Mouse (Mus musculus): ENCODE data around the gene Cdkn1b. TPM values are rescaled to one million over a fixed set of nuclear protein-coding genes. Genes with fewer than 3 reads are reported as not detected.
A peak's percentile ranks its signal among the peaks of the same experiment; 100 is the strongest.

The Cdkn1b gene
- polyA plus RNA-seq, 1 experiment, result 37.2 TPM

DNA sequence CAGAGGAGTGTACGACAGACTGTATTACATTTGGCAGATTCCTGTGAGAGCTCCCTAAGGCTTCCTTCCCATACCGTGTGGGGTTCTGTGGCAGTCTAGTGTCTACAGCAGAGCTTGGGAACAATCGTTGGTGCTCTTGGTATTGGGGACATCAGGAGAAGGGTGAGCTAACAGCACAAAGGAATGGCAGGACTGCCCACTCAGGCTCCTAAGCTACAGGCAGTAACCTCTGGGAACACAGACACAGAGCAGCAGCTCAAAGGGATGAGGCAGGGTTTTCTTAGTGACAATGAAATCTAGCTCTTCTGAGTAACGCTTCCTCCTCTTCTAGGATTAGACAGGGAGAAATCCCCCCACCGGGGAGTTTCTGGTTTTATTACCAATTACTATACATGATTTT lies 33.2 kb upstream of the Cdkn1b start:
- no peaks in the 10 kb centered on the region for H3K27me3 ChIP-seq (ENCODE audit: control insufficient read depth, insufficient read depth, low read length, poor library complexity, severe bottlenecking)
- peak overlapping the region; percentile 33 for H3K9ac ChIP-seq (ENCODE audit: low read depth, poor library complexity, severe bottlenecking)
- H3K36me3 ChIP-seq (ENCODE audit: control insufficient read depth, insufficient read depth, low read length, poor library complexity, severe bottlenecking), result peaks cover under 1% of the 10 kb centered on the region; the same call in 1 of the 2 replicates
- peak overlapping the region; percentile 74 for H3K4me3 ChIP-seq (ENCODE audit: low read depth, low read length)
- no peak overlapping the region for H3K27ac ChIP-seq (ENCODE audit: insufficient read depth, low read length)
- TF ChIP-seq CTCF (IDR thresholded peaks at IDR 0.05; ENCODE audit: low read depth, low read length), result no peak
- no peak for TF ChIP-seq POLR2A (IDR thresholded peaks at IDR 0.05; ENCODE audit: insufficient read depth, low read length)
- no peak for TF ChIP-seq EP300 (IDR thresholded peaks at IDR 0.05; ENCODE audit: insufficient read depth, low read depth, low read length)
- H3K9me3 ChIP-seq (replicated peaks; ENCODE audit: control insufficient read depth, insufficient read depth, low read length, poor library complexity, severe bottlenecking), result no peaks in the 10 kb centered on the region
- H3K4me1 ChIP-seq (ENCODE audit: control insufficient read depth, insufficient read depth, low read length), result no peaks in the 10 kb centered on the region

DNA sequence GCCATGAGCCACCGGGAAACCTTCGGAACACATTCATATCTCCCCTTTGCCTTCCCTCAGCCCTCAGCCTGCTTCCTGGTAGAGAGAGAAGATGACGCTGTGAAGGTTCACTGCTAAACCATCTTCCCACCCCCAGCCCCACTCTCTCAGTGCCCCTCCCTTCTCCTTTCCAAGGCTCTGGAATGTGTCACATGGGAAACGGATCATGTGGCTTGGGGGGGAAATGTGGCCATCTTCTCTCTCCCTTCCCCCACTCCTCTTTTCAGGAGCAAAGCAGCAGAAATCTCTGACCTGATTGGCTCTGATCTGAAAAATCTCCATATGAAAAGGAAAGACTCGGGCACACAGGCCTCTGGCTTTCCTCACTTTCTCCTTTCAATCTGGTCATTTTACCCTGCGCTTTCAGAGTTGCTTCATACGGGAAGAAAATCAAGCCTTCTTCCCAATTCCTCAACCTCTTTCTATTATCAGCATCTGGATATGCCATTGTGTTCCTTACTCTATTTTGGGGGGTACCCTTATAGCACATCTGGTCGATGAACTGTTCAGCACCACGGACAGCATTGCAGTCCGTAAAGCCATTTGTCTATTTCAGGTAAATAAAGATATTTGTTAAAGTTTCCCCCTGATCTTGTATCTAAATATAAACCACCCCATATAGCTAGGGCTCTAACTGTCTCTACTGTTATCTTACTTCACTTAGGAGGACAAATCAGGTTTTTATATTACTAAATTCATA lies 32.3 kb upstream of the Cdkn1b start:
- H3K27ac ChIP-seq (ENCODE audit: insufficient read depth, low read length), result peak overlapping the region; percentile 59
- H3K36me3 ChIP-seq (ENCODE audit: control insufficient read depth, insufficient read depth, low read length, poor library complexity, severe bottlenecking), result no peaks in the 10 kb centered on the region
- H3K4me3 ChIP-seq (ENCODE audit: low read depth, low read length), result peak overlapping the region; percentile 83
- H3K27me3 ChIP-seq (ENCODE audit: control insufficient read depth, insufficient read depth, low read length, poor library complexity, severe bottlenecking), result no peaks in the 10 kb centered on the region
- no peak for TF ChIP-seq CTCF (IDR thresholded peaks at IDR 0.05; ENCODE audit: low read depth, low read length)
- peak; percentile 86 for TF ChIP-seq EP300 (IDR thresholded peaks at IDR 0.05; ENCODE audit: insufficient read depth, low read depth, low read length)
- H3K9me3 ChIP-seq (replicated peaks; ENCODE audit: control insufficient read depth, insufficient read depth, low read length, poor library complexity, severe bottlenecking), result no peaks in the 10 kb centered on the region
- H3K4me1 ChIP-seq (ENCODE audit: control insufficient read depth, insufficient read depth, low read length), result no peaks in the 10 kb centered on the region
- H3K9ac ChIP-seq (ENCODE audit: low read depth, poor library complexity, severe bottlenecking), result peak overlapping the region; percentile 33

DNA sequence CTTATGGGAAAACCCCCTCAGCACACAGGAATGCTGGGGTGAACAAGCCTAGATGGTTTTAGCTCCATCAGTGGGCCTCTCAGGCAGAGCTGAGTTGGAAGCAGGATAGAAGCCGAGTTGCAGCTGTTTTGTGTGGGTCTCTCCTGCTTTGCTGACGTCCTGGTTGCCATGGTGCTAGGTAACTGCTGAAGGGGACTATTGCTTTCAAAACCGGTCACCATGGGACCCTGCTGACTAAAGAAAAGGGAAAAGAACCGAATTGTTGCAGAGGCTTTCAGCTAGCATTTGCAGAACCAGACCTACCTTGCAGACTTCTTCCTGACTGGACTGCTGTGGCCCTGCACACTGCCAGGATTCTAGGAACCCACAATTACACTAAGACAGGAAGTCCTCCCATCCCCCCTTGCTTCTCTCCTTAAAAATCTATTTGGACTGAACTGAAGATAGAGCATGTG lies 31.6 kb upstream of the Cdkn1b start:
- no peaks in the 10 kb centered on the region for H3K9me3 ChIP-seq (replicated peaks; ENCODE audit: control insufficient read depth, insufficient read depth, low read length, poor library complexity, severe bottlenecking)
- no peaks in the 10 kb centered on the region for H3K4me1 ChIP-seq (ENCODE audit: control insufficient read depth, insufficient read depth, low read length)
- no peak overlapping the region for H3K27ac ChIP-seq (ENCODE audit: insufficient read depth, low read length)
- H3K9ac ChIP-seq (ENCODE audit: low read depth, poor library complexity, severe bottlenecking), result no peak overlapping the region
- no peaks in the 10 kb centered on the region for H3K27me3 ChIP-seq (ENCODE audit: control insufficient read depth, insufficient read depth, low read length, poor library complexity, severe bottlenecking)
- TF ChIP-seq CTCF (IDR thresholded peaks at IDR 0.05; ENCODE audit: low read depth, low read length) (no peak), POLR2A (IDR thresholded peaks at IDR 0.05; ENCODE audit: insufficient read depth, low read length) (no peak), EP300 (IDR thresholded peaks at IDR 0.05; ENCODE audit: insufficient read depth, low read depth, low read length) (no peak)
- H3K4me3 ChIP-seq (ENCODE audit: low read depth, low read length), result no peak overlapping the region
- H3K36me3 ChIP-seq (ENCODE audit: control insufficient read depth, insufficient read depth, low read length, poor library complexity, severe bottlenecking), result no peaks in the 10 kb centered on the region

DNA sequence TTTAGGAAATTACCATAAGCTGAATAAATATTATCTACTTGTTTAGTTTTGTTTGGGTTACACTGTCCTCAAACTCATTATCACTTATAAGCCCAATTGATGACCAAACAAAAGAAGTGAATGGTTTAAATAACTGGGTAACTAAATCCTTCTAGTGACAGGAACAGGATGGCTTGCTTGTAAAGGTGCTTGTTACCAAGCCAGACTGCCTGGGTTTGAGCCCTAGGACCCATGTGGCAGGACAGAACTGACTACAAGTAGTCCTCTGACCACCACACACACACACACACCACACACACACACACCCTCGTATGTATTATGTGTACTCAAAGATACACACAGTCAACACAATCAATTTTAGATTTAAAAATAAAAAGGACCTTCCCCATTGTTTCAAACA lies 30.4 kb upstream of the Cdkn1b start:
- Histone ChIP-seq H3K36me3 (ENCODE audit: control insufficient read depth, insufficient read depth, low read length, poor library complexity, severe bottlenecking) (peaks cover 1% of the 10 kb centered on the region), H3K27ac (ENCODE audit: insufficient read depth, low read length) (no peak overlapping the region), H3K4me1 (ENCODE audit: control insufficient read depth, insufficient read depth, low read length) (no peaks in the 10 kb centered on the region), H3K4me3 (ENCODE audit: low read depth, low read length) (no peak overlapping the region), H3K9me3 (replicated peaks; ENCODE audit: control insufficient read depth, insufficient read depth, low read length, poor library complexity, severe bottlenecking) (no peaks in the 10 kb centered on the region), H3K9ac (ENCODE audit: low read depth, poor library complexity, severe bottlenecking) (no peak overlapping the region), H3K27me3 (ENCODE audit: control insufficient read depth, insufficient read depth, low read length, poor library complexity, severe bottlenecking) (no peaks in the 10 kb centered on the region)
- no peak for TF ChIP-seq POLR2A (IDR thresholded peaks at IDR 0.05; ENCODE audit: insufficient read depth, low read length)
- no peak for TF ChIP-seq CTCF (IDR thresholded peaks at IDR 0.05; ENCODE audit: low read depth, low read length)
- no peak for TF ChIP-seq EP300 (IDR thresholded peaks at IDR 0.05; ENCODE audit: insufficient read depth, low read depth, low read length)

DNA sequence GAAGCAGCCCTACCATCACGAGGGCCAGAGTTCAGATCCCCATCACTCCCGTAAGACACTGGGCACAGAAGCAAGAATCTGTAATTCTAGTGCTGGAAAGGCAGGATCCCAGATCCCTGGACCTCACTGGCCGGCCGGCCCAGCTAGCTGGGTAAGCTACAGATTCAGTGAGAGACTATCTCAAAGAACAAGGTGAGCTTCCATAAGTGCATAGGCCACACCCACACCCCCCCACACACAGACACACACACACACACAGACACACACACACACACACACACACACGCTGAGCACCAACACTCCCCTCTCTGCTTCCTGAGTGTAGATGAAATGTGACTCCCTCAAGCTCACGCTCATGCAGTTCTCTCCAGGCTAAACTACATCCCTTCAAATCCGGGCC lies 29.8 kb upstream of the Cdkn1b start:
- Histone ChIP-seq H3K9me3 (replicated peaks; ENCODE audit: control insufficient read depth, insufficient read depth, low read length, poor library complexity, severe bottlenecking) (no peaks in the 10 kb centered on the region), H3K4me3 (ENCODE audit: low read depth, low read length) (no peak overlapping the region), H3K27ac (ENCODE audit: insufficient read depth, low read length) (no peak overlapping the region), H3K36me3 (ENCODE audit: control insufficient read depth, insufficient read depth, low read length, poor library complexity, severe bottlenecking) (peaks cover 3% of the 10 kb centered on the region), H3K27me3 (ENCODE audit: control insufficient read depth, insufficient read depth, low read length, poor library complexity, severe bottlenecking) (no peaks in the 10 kb centered on the region), H3K4me1 (ENCODE audit: control insufficient read depth, insufficient read depth, low read length) (no peaks in the 10 kb centered on the region), H3K9ac (ENCODE audit: low read depth, poor library complexity, severe bottlenecking) (no peak overlapping the region)
- TF ChIP-seq EP300 (IDR thresholded peaks at IDR 0.05; ENCODE audit: insufficient read depth, low read depth, low read length) (no peak), POLR2A (IDR thresholded peaks at IDR 0.05; ENCODE audit: insufficient read depth, low read length) (no peak)

DNA sequence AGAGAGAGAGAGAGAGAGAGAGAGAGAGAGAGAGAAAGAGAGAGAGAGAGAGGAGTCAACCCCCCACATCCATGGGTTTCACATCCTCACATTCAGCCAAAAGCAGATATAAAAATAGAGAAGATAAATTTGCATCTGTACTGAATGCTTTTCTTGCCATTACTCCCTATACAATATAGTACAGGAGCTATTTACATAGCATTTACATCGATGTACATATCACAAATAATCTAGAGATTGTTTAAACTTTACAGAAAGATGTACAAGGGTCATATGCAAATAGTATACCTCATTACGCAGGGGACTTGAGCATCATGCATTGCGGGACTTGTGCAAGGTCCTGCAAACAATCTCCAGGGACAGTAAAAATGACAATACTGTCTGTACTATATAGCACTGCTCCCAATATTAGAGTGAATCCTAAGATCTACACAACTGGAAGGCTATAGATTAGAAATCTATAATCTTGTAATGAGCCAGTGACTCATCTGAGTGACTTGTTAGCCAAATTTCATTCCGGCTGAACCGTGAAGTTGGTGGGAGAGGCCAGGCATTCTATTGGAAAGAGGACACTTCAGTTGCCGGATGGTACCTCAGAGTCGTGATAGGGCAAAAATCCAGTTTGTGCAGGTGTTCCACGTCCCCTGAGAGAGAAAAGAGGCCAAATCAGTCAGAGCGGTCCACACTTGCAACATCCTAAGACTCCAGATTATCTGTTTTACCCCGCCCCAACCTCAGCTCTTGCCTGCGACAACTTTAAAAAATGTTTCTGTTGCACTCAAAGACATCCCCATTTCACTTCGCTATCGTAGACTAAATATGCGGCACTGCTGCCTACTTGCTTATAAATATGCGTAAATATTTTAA lies 23.4 kb upstream of the Cdkn1b start:
- no peak overlapping the region for H3K27ac ChIP-seq (ENCODE audit: insufficient read depth, low read length)

More for the DNA sequence above, 23.4 kb upstream of the Cdkn1b start:
- H3K4me3 ChIP-seq (ENCODE audit: low read depth, low read length), result peak overlapping the region; percentile 71
- no peak for TF ChIP-seq CTCF (IDR thresholded peaks at IDR 0.05; ENCODE audit: low read depth, low read length)
- TF ChIP-seq POLR2A (IDR thresholded peaks at IDR 0.05; ENCODE audit: insufficient read depth, low read length), result no peak
- H3K27me3 ChIP-seq (ENCODE audit: control insufficient read depth, insufficient read depth, low read length, poor library complexity, severe bottlenecking), result no peaks in the 10 kb centered on the region
- H3K9me3 ChIP-seq (replicated peaks; ENCODE audit: control insufficient read depth, insufficient read depth, low read length, poor library complexity, severe bottlenecking), result no peaks in the 10 kb centered on the region
- peak overlapping the region; percentile 77 for H3K9ac ChIP-seq (ENCODE audit: low read depth, poor library complexity, severe bottlenecking)
- no peaks in the 10 kb centered on the region for H3K4me1 ChIP-seq (ENCODE audit: control insufficient read depth, insufficient read depth, low read length)
- H3K36me3 ChIP-seq (ENCODE audit: control insufficient read depth, insufficient read depth, low read length, poor library complexity, severe bottlenecking), result peaks cover 3% of the 10 kb centered on the region
